Mouse (Mus musculus): ENCODE results near the gene Zfp872. TPM values are rescaled to one million over a fixed set of nuclear protein-coding genes. Genes with fewer than 3 reads are reported as not detected.
A peak's percentile ranks its signal among the peaks of the same experiment; 100 is the strongest.
"Not testable (repeated sequence)": the region's sequence is repeated elsewhere in the genome, so short reads cannot be mapped to it uniquely, and the experiment has no call there.

Gene Zfp872
- polyA plus RNA-seq, 1 experiment from 2014 or later: 0.26 TPM

- Histone ChIP-seq H3K9ac (no peak overlapping the region), H3K36me3 (no peaks in the 10 kb centered on the region), H3K27me3 (no peaks in the 10 kb centered on the region), H3K4me3 (no peak overlapping the region), H3K4me2 (replicated peaks) (no peak overlapping the region), H3K27ac (no peak overlapping the region), H3K9me3 (replicated peaks) (no peaks in the 10 kb centered on the region), H3K4me1 (no peaks in the 10 kb centered on the region)
- no peak for ATAC-seq (ENCODE audit: low FRiP score)
- 92% methylated on average over 2 of the region's 2 CpGs for WGBS
Measured at GRCm38 (mm10) chr9:22214549-22214948, 26.7 kb downstream of the Zfp872 start.

GRCm38 (mm10) chr9:22216705-22217104, 28.8 kb downstream of the Zfp872 start:
- H3K9me3 ChIP-seq (replicated peaks): no peaks in the 10 kb centered on the region
- 54% methylated on average over 3 of the region's 3 CpGs for WGBS
- H3K4me2 ChIP-seq (replicated peaks): no peak overlapping the region
- no peaks in the 10 kb centered on the region for H3K27me3 ChIP-seq
- H3K27ac ChIP-seq: no peak overlapping the region
- no peak overlapping the region for H3K4me3 ChIP-seq
- no peak for ATAC-seq (ENCODE audit: low FRiP score)
- no peak overlapping the region for H3K9ac ChIP-seq
- no peaks in the 10 kb centered on the region for H3K36me3 ChIP-seq
- no peaks in the 10 kb centered on the region for H3K4me1 ChIP-seq

- 56% methylated on average over 7 of the region's 8 CpGs for WGBS
- Histone ChIP-seq H3K36me3 (no peaks in the 10 kb centered on the region), H3K4me1 (no peaks in the 10 kb centered on the region), H3K4me3 (no peak overlapping the region), H3K27ac (no peak overlapping the region), H3K9ac (no peak overlapping the region), H3K27me3 (no peaks in the 10 kb centered on the region), H3K4me2 (replicated peaks) (no peak overlapping the region), H3K9me3 (replicated peaks) (no peaks in the 10 kb centered on the region)
- ATAC-seq (ENCODE audit: low FRiP score): no peak
Measured at GRCm38 (mm10) chr9:22217858-22218493, 30.1 kb downstream of the Zfp872 start.

- Histone ChIP-seq H3K27me3 (no peaks in the 10 kb centered on the region), H3K9ac (no peak overlapping the region), H3K36me3 (no peaks in the 10 kb centered on the region), H3K4me1 (no peaks in the 10 kb centered on the region), H3K4me2 (replicated peaks) (no peak overlapping the region), H3K4me3 (no peak overlapping the region), H3K9me3 (replicated peaks) (no peaks in the 10 kb centered on the region), H3K27ac (no peak overlapping the region)
- WGBS: 94% methylated on average over 4 of the region's 4 CpGs
- ATAC-seq (ENCODE audit: low FRiP score): no peak
Measured at GRCm38 (mm10) chr9:22224066-22224465, 36.2 kb downstream of the Zfp872 start.

GRCm38 (mm10) chr9:22224536-22225503, 36.9 kb downstream of the Zfp872 start:
- H3K9ac ChIP-seq: peak overlapping the region; percentile 67
- H3K4me2 ChIP-seq (replicated peaks): peak overlapping the region; percentile 60
- WGBS: 21% methylated on average over 17 of the region's 17 CpGs
- H3K27ac ChIP-seq: peak overlapping the region; percentile 77; the same call in 1 of the 2 replicates
- no peaks in the 10 kb centered on the region for H3K27me3 ChIP-seq
- peak; percentile 43 for ATAC-seq (ENCODE audit: low FRiP score)
- peak overlapping the region; percentile 64 for H3K4me3 ChIP-seq
- H3K4me1 ChIP-seq: no peaks in the 10 kb centered on the region
- H3K9me3 ChIP-seq (replicated peaks): no peaks in the 10 kb centered on the region
- no peaks in the 10 kb centered on the region for H3K36me3 ChIP-seq

- H3K9me3 ChIP-seq (replicated peaks): no peaks in the 10 kb centered on the region
- peak within 1 kb of the TSS; percentile 64 for H3K4me3 ChIP-seq
- peak within 1 kb of the TSS; percentile 77 for H3K27ac ChIP-seq
- ATAC-seq (ENCODE audit: low FRiP score): peak; percentile 99
- no peaks in the 10 kb centered on the region for H3K4me1 ChIP-seq
- H3K9ac ChIP-seq: peak within 1 kb of the TSS; percentile 67
- H3K36me3 ChIP-seq: no peaks in the 10 kb centered on the region
- WGBS: 2% methylated on average over 35 of the region's 35 CpGs
- peak within 1 kb of the TSS; percentile 60 for H3K4me2 ChIP-seq (replicated peaks)
- no peaks in the 10 kb centered on the region for H3K27me3 ChIP-seq
Measured at GRCm38 (mm10) chr9:22225581-22226388, 37.9 kb downstream of the Zfp872 start, which contains the start of gene Zfp809. Gene Zfp809 (plus strand): TSS chr9:22225714.

- H3K4me3 ChIP-seq: peak overlapping the region; percentile 64; the same call in 1 of the 2 replicates
- 69% methylated on average over 7 of the region's 7 CpGs for WGBS
Measured at GRCm38 (mm10) chr9:22226389-22226673, 38.4 kb downstream of the Zfp872 start.

GRCm38 (mm10) chr9:22226846-22227245, 39.0 kb downstream of the Zfp872 start:
- Histone ChIP-seq H3K36me3 (no peaks in the 10 kb centered on the region), H3K4me3 (no peak overlapping the region), H3K9me3 (replicated peaks) (no peaks in the 10 kb centered on the region), H3K9ac (no peak overlapping the region), H3K4me1 (no peaks in the 10 kb centered on the region), H3K4me2 (replicated peaks) (no peak overlapping the region), H3K27ac (no peak overlapping the region), H3K27me3 (no peaks in the 10 kb centered on the region)
- ATAC-seq (ENCODE audit: low FRiP score): no peak
- WGBS: 85% methylated on average over 15 of the region's 15 CpGs

More at GRCm38 (mm10) chr9:22226389-22226673, 38.4 kb downstream of the Zfp872 start:
- H3K4me1 ChIP-seq; H3K36me3 ChIP-seq; H3K9ac ChIP-seq; H3K27me3 ChIP-seq; H3K9me3 ChIP-seq (replicated peaks); ATAC-seq (ENCODE audit: low FRiP score): not testable (repeated sequence)
- H3K4me2 ChIP-seq (replicated peaks): peak overlapping the region; percentile 60
- 0 out of 2 replicates have a peak overlapping the region, but pooled peaks have one; percentile 77 for H3K27ac ChIP-seq

GRCm38 (mm10) chr9:22229386-22230026, 41.6 kb downstream of the Zfp872 start:
- ATAC-seq (ENCODE audit: low FRiP score): no peak
- Histone ChIP-seq H3K4me1 (no peaks in the 10 kb centered on the region), H3K9ac (no peak overlapping the region), H3K27me3 (no peaks in the 10 kb centered on the region), H3K27ac (no peak overlapping the region), H3K4me2 (replicated peaks) (no peak overlapping the region), H3K36me3 (no peaks in the 10 kb centered on the region), H3K4me3 (no peak overlapping the region), H3K9me3 (replicated peaks) (no peaks in the 10 kb centered on the region)
- 85% methylated on average over 7 of the region's 7 CpGs for WGBS

GRCm38 (mm10) chr9:22230061-22230460, 42.2 kb downstream of the Zfp872 start:
- Histone ChIP-seq H3K4me3 (no peak overlapping the region), H3K9ac (no peak overlapping the region)
- WGBS: 93% methylated on average over 3 of the region's 3 CpGs

GRCm38 (mm10) chr9:22230556-22230955, 42.7 kb downstream of the Zfp872 start:
- H3K4me3 ChIP-seq: no peak overlapping the region
- H3K27me3 ChIP-seq: no peaks in the 10 kb centered on the region
- no peak overlapping the region for H3K9ac ChIP-seq
- H3K4me1 ChIP-seq: no peaks in the 10 kb centered on the region
- no peaks in the 10 kb centered on the region for H3K9me3 ChIP-seq (replicated peaks)
- no peak overlapping the region for H3K4me2 ChIP-seq (replicated peaks)
- no peak for ATAC-seq (ENCODE audit: low FRiP score)
- H3K36me3 ChIP-seq: no peaks in the 10 kb centered on the region; the same call in 1 of the 2 replicates
- H3K27ac ChIP-seq: no peak overlapping the region

More at GRCm38 (mm10) chr9:22230061-22230460, 42.2 kb downstream of the Zfp872 start:
- Histone ChIP-seq H3K4me2 (replicated peaks) (no peak overlapping the region), H3K4me1 (no peaks in the 10 kb centered on the region), H3K9me3 (replicated peaks) (no peaks in the 10 kb centered on the region), H3K27me3 (no peaks in the 10 kb centered on the region), H3K36me3 (no peaks in the 10 kb centered on the region; the same call in 1 of the 2 replicates), H3K27ac (no peak overlapping the region)
- no peak for ATAC-seq (ENCODE audit: low FRiP score)
